Mouse (Mus musculus): ENCODE results near the gene Scp2d1.
"Not testable (repeated sequence)": the region's sequence is repeated elsewhere in the genome, so short reads cannot be mapped to it uniquely, and the experiment has no call there.

The Scp2d1 gene

DNA sequence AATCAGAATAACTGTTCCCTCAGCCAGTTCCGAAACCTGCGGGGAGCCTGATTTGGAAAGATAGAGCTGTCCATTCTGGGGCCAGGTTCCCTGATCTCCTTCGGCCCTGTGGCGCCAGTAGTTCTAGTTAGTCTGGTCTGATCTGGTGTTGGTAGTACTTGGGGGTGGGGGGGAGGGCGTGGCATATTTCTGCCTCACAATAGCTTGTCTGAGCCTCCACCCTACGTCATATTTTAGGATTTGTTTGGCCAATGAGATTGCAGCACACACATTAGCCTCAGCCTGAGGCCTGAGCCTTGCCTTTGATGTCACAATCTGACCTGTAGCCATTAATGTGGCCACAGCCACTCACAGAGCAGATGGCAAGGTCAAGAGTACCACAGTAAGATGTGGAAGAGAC is at the start of gene Scp2d1:
Gene Scp2d1 (plus strand): TSS at position 301 of the 400 bp plus-strand sequence.
- DNase-seq (ENCODE audit: low spot score) = not testable (repeated sequence)

- DNase-seq (ENCODE audit: low spot score) = peak; percentile 11
Measured at GRCm38 (mm10) chr2:144774636-144775160, 48.8 kb upstream of the Scp2d1 start.

- no peak for DNase-seq (ENCODE audit: low spot score)
Measured at GRCm38 (mm10) chr2:144775626-144776025, 47.8 kb upstream of the Scp2d1 start.

DNA sequence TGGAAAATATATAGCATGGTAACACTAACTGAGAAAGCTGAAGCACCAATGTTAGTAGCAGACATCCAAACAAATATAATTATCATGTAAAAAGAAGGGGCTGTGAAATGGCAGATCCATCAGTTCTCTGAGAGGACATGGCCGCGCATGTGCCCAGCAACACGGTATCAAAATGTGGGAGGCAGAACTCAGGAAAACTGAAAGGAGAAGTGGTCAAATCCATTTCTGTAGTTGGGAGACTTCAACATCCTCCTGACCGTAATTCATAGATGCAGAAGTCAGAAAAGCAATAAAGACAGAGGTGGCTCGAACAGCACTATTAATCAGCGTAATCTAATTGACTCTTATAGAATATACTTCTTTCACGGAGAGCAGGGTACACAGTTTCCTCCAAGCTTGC is 44.2 kb upstream of the Scp2d1 start:
- no peak for DNase-seq (ENCODE audit: low spot score)

DNA sequence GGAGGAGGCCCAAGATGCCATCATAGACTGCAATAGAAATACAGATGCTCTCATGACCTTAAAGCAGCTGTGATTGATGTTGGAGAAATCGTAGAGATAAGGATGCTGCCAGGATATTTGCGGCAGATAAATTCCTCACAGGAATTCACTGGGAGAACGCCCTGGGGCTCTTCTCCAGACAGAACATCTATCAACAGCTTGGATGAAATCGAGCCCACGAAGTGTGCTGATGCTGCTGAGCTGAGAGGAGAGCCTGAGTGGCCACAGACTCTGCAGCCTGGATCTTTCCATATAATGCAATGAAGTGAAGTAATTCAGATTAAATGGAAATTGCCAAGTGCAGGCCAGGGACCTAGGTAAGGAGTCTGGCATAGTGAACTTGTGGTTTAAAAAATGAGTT is 42.7 kb upstream of the Scp2d1 start:
- no peak for DNase-seq (ENCODE audit: low spot score)

- peak; percentile 15 for DNase-seq (ENCODE audit: low spot score)
Measured at GRCm38 (mm10) chr2:144781871-144782270, 41.6 kb upstream of the Scp2d1 start.

GRCm38 (mm10) chr2:144782481-144782880 is 41.0 kb upstream of the Scp2d1 start:
- DNase-seq (ENCODE audit: low spot score) = no peak

- no peak for DNase-seq (ENCODE audit: low spot score)
Measured at GRCm38 (mm10) chr2:144783190-144783589, 40.3 kb upstream of the Scp2d1 start.

DNA sequence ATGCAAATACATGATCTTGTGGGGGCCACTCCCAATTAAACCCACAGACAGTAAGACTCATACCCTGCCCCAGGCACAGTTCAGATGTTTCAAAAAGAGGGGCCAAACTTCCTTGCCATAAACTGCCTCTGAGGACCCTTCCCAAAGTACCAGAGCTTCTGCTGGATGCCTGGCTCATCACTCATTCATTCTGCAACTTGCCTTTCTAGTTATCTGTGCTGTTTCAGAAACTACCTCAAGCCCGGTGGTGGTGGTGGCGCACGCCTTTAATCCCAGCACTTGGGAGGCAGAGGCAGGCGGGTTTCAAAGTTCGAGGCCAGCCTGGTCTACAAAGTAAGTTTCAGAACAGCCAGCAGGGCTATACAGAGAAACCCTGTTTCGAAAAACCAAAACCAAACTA is 39.6 kb upstream of the Scp2d1 start:
- DNase-seq (ENCODE audit: low spot score) = no peak

- no peak for DNase-seq (ENCODE audit: low spot score)
Measured at GRCm38 (mm10) chr2:144791671-144792294, 31.7 kb upstream of the Scp2d1 start.

GRCm38 (mm10) chr2:144797515-144797914 is 25.9 kb upstream of the Scp2d1 start:
- DNase-seq (ENCODE audit: low spot score) = no peak

- DNase-seq (ENCODE audit: low spot score) = no peak
Measured at GRCm38 (mm10) chr2:144807766-144808754, 15.4 kb upstream of the Scp2d1 start.

DNA sequence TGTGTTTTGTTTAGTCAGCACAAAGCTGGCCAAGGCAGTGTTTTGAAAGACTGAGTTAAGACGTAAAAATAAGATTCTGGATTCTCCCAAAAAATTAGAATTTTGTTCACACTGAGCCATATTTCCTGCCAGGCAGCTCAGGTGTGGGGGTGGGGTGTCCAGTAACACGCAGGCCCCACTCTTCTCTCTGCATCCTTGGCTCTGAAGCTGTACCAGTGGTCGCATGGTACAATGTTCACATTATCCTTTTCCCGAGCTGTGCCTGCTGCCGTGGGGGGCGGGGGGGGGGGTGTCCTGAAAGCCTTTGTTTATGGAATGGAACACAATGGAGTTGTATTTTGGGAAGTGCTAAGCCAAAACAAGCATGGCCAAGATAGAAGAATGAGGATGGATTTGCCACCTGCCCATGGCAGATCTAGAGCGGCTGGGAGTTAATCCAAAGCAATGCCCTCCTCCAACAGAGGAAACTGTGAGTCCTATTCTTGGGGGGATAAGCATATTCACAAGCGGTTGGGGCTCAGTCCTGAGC is 5.1 kb downstream of the Scp2d1 start:
- DNase-seq (ENCODE audit: low spot score) = no peak

DNA sequence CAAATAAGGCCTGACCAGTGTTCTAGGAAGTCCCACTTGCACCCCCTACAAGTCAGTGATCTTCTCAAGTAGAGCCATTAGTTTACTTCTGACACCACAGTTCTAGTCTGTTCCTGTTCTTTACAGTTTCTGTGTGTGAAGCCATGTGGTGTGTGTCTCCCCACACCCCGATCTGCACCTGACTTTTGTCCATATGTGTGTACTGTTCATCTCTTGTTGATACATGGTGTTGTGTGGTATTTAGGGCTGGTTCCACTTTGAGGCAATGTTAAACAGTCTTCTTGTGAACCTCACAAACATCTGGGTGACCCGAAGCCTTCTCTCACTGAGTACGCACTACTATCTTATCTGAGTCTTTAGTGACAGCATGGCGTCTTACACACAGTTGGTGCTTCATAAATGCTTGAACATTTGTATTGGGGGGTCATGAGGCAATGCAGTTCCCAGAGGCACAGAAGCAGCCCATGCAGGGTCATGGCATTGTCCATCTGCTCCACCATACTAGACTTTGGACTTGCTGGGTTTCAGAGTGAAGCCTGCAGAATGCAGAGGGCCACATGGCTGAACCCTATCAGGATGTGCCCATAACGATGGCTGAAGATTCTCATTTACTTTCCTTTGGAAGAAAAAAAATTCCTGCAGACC is 13.3 kb downstream of the Scp2d1 start:
- DNase-seq (ENCODE audit: low spot score) = no peak

DNA sequence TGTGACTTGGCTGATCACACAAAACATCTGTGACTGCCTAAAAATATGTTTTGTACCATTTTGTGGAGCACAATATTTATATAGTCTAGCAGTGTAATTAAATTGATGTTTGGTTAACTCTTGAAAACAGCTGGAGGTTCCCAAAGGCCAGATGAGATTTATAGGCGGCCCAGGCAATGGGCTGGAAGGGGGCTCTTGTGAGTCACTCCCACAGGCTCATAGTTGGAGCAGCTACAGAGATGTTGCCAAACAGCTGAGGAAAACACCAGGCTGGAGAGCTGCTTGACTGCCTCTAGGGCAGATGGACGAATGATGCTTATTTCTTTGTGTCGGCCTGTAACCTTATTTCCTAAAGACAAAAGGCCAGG is 13.8 kb downstream of the Scp2d1 start:
- no peak for DNase-seq (ENCODE audit: low spot score)

GRCm38 (mm10) chr2:144868827-144869226 is 45.4 kb downstream of the Scp2d1 start:
- peak; percentile 30 for DNase-seq (ENCODE audit: low spot score)
